Mouse (Mus musculus) thymus, adult 2 months (tissue): ENCODE measurements around the gene Adgrf4.

Experiments used
- CTCF ChIP-seq: fragments of 200-500 bp; IDR thresholded peaks from 2 replicates; pipeline ENCODE4 v1.5.1; 2012; ENCODE audit warnings: mild to moderate bottlenecking, control low read depth, low read length, moderate library complexity, borderline replicate concordance; ENCODE audit not compliant: control insufficient read depth, poor library complexity, insufficient read depth; ENCODE audit errors: extremely low read depth
- POLR2A ChIP-seq: fragments of 200-500 bp; IDR thresholded peaks from 2 replicates; pipeline ENCODE4 v1.6.1; 2012; ENCODE audit warnings: mild to moderate bottlenecking, low read length, control low read depth, moderate library complexity; ENCODE audit not compliant: control insufficient read depth, poor library complexity, insufficient read depth; ENCODE audit errors: extremely low read depth

DNA sequence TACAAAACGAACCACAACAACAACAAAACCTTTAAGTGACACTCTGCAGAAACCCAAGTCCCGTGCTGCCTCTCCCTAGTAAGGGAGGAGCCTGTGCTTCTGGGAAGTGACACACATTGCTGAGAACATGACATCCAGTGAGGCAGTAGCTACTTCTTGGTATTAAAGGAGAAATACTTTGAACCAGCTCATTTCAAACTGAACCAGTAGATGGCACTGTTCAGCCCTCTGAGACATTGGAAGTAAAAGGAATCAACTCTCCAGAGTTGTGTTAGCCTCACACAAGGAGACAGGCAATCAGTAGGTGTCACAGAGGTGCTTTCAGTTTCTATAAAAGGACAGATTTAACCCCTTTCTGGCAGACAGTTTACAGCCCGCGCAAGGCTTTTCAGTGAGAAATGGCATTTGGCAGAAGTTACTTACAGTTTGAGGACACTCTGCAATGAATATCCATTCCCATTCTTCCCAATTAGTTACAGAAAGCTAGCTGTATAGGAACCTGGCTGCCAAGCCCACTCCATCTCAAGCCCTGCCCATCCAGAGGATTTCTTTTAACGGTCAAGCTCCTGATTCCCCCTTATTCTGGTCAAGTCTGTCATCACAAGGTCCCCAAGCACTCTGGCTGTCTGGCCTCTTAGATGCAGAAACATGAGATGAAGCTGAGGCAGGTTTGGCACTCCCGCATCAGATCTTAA is 78.9 kb downstream of the Adgrf4 start:
- no peak for TF ChIP-seq CTCF
- TF ChIP-seq POLR2A, result no peak
